Mouse (Mus musculus) gonadal fat pad, adult 2 months (tissue): ENCODE measurements around the gene Apoh. TPM values are rescaled to one million over a fixed set of nuclear protein-coding genes. Genes with fewer than 3 reads are reported as not detected.

ENCODE experiments used
- DNase-seq: peaks from one replicate; pipeline ENCODE4 v3.0.0-alpha.2; 2012; ENCODE audit warnings: low read depth
- polyA plus RNA-seq: library from polyadenylated mRNA; depleted of rRNA; stranded (reverse); fragments of >200 nt; gene quantifications from 2 replicates; pipeline ENCODE4 v1.2.3, GENCODE M21; 2012

Apoh gene
- polyA plus RNA-seq, 1 experiment: 0.34 TPM

GRCm38 (mm10) chr11:108333006-108333405 lies 10.1 kb upstream of the Apoh start:
- DNase-seq: no peak

- no peak for DNase-seq
Observed at GRCm38 (mm10) chr11:108333583-108334379, 9.4 kb upstream of the Apoh start.

DNA sequence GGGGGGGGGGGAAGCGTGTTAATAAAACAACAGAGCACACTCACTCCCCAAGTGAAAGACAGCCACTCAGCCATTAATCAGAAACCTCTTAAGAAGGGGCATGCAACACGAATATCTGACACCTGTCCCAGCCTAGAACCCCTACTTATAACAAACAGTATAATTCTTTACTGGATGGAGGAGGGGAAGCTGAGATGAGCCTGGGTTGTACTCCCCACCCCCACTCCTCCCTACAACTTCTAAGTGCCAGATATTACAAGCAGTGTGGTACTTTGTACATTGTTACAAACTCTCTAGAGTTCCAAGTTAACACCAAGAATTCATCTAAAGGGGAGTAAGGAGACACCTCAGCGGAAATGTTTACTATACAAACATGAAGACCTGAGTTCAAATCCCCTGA lies 8.5 kb upstream of the Apoh start:
- DNase-seq: no peak

DNA sequence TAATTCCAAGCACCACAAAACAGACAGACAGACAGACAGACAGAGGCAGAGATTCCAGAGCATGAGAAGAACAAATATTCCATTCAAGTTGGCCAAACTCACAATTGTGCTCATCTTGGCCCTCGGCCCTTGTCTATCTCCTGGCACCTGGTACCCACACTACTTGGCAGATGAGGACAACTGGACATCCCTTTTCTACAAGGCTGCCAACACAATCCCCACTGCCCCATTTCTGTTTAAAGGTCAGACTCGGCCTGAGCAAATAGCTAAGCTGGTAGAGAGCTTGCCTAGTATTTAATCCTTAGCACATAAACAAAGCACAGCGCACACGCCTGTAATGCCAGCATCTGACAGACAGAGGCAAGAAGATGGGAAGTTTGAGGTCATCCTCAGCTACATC lies 7.6 kb upstream of the Apoh start:
- no peak for DNase-seq

DNA sequence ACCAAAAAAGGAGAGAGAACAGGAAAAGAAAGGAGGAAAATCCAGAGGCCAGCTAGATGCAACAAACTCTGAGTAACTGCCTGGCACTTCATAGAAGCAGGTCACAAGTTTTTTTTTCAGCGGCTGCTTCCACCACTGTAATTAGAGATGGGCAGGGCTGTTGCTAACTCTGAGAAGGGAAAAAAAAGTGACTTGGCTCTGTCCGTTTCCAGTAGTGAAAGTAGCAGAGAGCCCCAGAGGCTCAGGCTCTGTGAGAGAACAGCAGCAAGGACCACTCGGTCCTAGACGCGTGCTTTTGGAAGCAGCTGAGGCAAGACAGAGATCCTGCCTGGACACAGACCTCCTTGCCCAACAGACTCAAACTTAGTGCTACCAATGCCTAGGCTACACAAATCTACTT lies 6.7 kb upstream of the Apoh start:
- DNase-seq: no peak

DNA sequence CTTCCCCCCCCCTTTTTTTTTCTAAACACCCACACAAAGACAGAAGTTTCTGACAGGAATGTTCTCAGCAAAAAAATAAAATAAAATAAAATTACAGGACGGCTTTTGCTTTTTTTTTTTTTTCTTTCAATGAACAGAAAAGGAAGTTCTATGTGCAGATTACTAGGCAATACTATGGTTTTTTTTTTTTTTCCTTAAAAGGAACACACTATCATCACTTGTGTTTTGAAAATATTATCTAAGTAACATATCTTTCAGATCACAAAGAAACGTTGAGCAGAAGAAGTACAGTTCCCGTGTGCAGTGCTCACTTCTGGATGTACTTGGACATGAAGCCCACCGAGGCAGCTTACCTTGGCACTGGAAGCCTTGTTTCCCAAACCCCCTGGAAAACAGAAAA lies 2.9 kb upstream of the Apoh start:
- DNase-seq: no peak

- DNase-seq: no peak
Observed at GRCm38 (mm10) chr11:108341783-108342182, 1.4 kb upstream of the Apoh start.

- DNase-seq: no peak
Observed at GRCm38 (mm10) chr11:108343789-108344462, 772 bp downstream of the Apoh start, which contains the start of gene Prkca. TSS of gene Prkca (minus strand) at chr11:108343928.

GRCm38 (mm10) chr11:108344759-108345158 lies 1.6 kb downstream of the Apoh start:
- DNase-seq: no peak

DNA sequence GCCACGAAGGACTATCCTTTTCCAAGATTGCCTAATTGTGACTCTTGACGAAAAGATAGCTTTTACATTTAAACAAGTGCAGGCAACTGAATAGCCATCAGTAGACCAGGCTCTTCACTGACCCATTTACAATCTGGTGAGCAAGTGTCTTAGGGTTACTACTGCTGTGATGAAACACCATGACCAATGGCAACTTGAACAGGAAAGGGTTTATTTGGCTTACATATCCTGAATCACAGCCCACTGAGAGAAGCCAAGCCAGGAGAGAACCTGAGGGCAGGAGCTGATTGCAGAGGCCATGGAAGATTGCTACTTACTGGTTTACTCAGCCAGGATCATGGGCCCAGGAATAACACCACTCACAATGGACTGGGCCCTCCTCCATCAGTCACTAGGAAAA lies 2.2 kb downstream of the Apoh start:
- DNase-seq: no peak

DNA sequence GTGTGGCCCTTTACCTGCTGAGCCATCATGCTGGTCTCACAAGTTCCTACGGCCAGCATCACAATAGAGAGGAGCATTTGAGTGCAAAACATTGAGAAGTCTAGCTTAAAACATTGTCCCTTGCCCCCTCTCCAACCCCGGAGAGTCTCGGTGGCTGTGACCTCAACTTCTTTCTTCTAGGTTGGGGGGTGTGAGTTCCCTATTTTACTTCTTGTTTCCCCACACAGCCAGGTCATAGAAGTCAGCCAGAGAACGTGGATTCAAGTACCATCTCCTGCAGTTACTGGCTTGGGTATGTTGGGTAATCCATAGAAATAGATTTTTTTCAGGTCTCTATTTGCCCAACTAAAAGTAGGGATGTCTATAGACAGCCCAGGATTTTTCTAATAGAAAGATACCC lies 7.6 kb downstream of the Apoh start:
- no peak for DNase-seq

GRCm38 (mm10) chr11:108352842-108353388 lies 9.8 kb downstream of the Apoh start:
- DNase-seq: no peak

DNA sequence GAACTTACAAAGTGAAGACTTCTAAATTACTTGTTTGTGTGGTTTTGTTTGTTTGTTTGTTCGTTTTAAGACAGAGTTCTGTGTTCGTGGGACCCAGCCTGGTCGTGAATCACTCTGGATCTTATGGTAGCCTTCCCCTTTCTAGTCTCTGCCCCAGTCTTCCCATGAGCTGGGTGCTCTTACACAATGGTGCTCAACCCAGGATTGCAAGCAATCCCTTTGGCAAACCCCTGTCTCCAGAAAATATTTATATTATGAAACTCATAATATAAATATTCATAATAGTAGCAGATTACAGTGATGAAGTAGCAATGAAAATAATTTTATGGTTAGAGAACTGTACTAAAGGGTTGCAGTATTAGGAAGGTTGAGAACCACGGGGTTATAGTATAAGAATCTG lies 12.9 kb downstream of the Apoh start:
- DNase-seq: no peak

- DNase-seq: no peak
Observed at GRCm38 (mm10) chr11:108358911-108359310, 15.8 kb downstream of the Apoh start.

DNA sequence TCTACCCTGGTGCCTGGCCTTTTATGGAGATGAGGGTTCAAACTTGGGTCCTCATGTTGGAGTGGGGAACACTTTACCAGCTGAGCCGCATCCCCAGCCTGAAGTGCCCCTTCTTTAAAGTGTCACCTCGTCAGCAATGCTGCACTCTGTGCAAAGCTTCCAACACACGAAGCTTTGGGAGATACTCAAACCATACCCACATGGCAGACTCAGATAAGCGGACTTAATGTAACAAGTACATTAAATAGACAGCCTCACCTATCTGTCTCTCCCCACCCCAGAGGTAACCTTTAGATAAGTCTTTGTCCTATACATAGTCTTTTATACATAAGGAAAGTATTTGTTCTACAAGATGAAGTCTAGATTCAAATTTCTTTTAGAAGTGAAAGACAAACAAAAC lies 17.8 kb downstream of the Apoh start:
- DNase-seq: no peak

DNA sequence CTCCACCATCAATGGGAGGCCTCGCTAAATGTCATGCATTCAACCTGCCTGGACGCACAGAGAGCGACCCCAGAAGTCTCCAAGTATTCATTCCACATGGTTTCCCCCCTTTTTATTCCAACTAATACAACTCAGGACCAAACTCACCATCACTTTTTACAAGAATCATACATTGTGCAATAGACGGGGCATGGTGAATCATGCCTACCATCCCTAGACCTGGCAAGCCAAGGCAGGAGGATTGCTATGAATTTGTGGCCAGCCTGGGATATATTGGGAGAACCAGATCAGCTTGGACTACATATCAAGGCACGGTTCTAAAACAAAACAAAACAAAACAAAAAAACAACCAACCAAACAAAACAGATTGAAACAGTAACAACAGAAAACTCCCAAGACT lies 19.8 kb downstream of the Apoh start:
- DNase-seq: no peak

GRCm38 (mm10) chr11:108363991-108364390 lies 20.8 kb downstream of the Apoh start:
- no peak for DNase-seq

DNA sequence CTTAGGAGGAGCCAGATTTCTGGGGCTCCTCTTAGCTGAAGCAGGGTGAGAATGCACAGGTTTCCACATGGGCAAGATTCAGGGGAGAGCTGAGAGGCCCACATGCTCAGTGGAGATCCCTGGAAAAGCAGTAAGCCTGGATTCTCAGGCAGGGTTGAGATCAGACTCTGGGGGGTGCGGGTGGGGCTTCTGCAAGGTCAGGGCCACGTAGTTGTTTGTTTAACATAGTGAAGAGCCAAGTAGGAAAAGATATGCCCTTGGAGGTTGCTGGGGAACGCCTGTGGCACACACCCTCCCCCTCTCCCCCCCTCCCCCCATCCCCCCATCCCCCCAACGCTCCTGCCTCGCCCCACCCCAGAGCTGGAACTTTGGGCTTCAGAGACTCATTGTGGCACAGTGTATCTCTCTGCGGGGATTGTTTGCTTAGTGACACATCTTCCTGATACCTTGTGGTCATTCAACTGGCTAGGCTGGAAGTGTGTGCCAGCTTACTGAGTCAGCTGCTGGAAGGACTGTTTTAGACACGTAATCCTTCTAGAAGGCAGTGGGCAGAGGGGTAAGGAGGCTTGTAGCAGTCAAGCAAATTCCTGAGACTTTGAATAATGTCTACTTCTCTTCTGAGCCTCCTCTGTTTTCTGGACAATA lies 21.9 kb downstream of the Apoh start:
- DNase-seq: no peak

DNA sequence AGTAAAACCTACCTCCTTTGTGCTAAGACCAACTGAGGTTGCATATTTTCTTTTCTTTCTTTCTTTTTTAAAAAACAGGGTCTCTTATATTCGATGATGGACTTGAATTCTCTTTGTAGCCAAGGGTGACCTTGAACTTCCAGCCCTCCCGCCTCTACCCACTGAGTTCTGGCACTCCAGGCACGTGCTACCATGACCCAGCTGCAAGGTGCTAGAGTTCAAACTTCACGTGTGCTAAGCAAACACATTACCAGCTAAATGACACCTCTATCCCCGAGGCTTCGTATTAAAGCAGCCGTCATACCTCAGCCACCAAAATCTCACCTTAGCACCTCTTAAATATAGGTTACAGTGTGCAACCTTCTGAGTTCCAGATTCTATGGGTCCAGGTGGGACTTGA lies 22.4 kb downstream of the Apoh start:
- DNase-seq: no peak

- DNase-seq: no peak
Observed at GRCm38 (mm10) chr11:108367046-108367445, 23.9 kb downstream of the Apoh start.

DNA sequence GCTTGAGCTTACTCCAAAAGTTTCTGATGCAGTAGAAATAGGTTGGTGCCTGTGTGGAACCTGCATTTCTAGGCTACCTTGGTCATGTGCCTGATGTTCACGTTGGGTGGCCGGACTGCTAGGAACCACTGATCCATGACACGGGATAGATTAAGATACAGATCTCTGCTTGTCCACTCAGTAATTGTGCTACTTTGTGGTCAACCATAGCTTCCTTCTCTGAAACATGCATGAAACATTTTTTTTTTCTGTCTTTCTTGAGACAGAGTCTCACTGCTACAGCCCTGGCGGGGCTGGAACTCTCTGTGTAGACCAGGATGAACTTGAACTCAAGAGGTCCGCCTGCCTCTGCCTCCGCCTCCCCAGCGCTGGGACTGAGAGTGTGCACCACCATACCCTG lies 33.7 kb downstream of the Apoh start:
- no peak for DNase-seq

DNA sequence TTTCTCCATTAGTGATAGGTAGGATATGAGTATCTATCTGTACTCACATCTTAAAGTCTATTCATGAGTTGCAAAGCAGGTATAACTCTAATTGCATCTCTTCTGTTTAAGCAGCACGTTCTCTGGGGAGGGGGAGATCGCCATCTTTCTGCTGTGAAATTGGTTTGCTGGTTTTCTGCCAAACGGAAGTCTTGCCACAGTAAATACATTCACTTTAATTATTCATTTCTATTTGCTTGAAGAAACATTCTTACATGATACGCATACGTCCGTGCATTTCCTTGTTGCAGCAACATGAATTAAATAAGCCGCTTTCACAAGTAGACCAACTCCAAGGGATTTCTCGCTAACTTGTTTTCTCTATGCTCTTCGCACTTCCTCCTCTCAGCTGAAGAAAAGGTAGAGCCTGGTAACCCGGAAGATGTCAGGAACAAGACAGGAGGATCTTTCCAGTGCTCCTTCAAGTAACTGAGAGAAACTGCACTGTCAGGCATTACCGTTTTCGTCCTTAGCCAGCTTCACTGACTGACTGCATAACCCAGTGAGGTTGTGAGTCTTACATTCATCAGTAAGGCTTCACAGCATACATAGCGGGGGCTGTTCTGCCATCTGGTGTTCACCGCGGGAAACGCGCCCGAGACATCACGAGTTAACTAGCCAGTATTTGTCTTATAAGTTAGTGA lies 34.7 kb downstream of the Apoh start:
- DNase-seq: no peak
